Mouse (Mus musculus) kidney, adult 2 months (tissue): ENCODE data around the gene Tenm4.

Experiments
- CTCF ChIP-seq: fragments of 200-500 bp; conservative IDR thresholded peaks from 2 replicates; pipeline ENCODE4 v1.5.1; 2011; ENCODE audit warnings: low read depth, mild to moderate bottlenecking, control low read depth, low read length, moderate library complexity, mixed read lengths; ENCODE audit not compliant: insufficient read depth, insufficient read length
- POLR2A ChIP-seq: fragments of 200-500 bp; IDR thresholded peaks from one replicate; pipeline ENCODE4 v1.6.1; 2011; ENCODE audit warnings: low read depth, low read length, control low read depth

DNA sequence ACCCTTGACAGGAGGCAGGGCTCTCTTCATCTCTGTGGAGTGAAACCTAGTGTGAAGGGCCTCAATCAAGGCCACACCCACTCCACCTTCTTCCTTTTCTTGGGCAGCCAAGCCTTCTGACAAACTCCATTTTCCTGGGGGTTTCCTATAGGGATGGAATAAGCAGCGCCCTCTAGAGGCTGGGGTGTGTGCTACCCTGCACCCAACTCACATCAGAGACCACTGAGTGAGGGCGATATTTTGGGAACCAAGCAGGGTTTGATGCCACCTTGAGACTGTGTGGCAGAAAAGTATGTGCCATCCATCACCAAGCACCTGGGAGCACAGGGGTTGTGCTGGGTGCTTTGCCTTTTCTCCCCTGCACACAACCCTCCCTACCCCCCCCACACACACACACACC, 483.2 kb downstream of the Tenm4 start:
- TF ChIP-seq CTCF, result no peak
- TF ChIP-seq POLR2A, result no peak
